Mouse (Mus musculus) C2C12 (cell line): ENCODE data around the gene Isca2. TPM values are rescaled to one million over a fixed set of nuclear protein-coding genes. Genes with fewer than 3 reads are reported as not detected.

Experiments
- H3K27me3 ChIP-seq: one replicate; pipeline ENCODE4 v1.6.1; 2011; ENCODE audit not compliant: control insufficient read depth, insufficient read depth, insufficient read length
- H3K36me3 ChIP-seq: one replicate; pipeline ENCODE4 v1.6.1; 2011; ENCODE audit not compliant: control insufficient read depth, insufficient read depth
- H3K4me3 ChIP-seq: one replicate; pipeline ENCODE4 v1.5.1; 2011; ENCODE audit warnings: mild to moderate bottlenecking, control low read depth; ENCODE audit not compliant: poor library complexity, insufficient read depth, severe bottlenecking
- H3K79me2 ChIP-seq: one replicate; pipeline ENCODE4 v1.6.1; 2011; ENCODE audit not compliant: control insufficient read depth, insufficient read depth
- H3K79me3 ChIP-seq: one replicate; pipeline ENCODE4 v1.6.1; 2011; ENCODE audit warnings: low read depth, control low read depth
- H3ac ChIP-seq: one replicate; pipeline ENCODE3; 2011; ENCODE audit warnings: low read depth; ENCODE audit not compliant: control insufficient read depth, insufficient read length
- CEBPB ChIP-seq: IDR thresholded peaks from one replicate; pipeline ENCODE4 v1.6.1; 2011; ENCODE audit warnings: low read depth, mild to moderate bottlenecking, control low read depth, moderate library complexity
- CTCF ChIP-seq: IDR thresholded peaks from one replicate; pipeline ENCODE4 v1.5.1; 2011; ENCODE audit not compliant: control insufficient read depth, insufficient read depth, insufficient read length
- FOSL1 ChIP-seq: IDR thresholded peaks from one replicate; pipeline ENCODE4 v1.8.0; 2011; ENCODE audit warnings: mild to moderate bottlenecking, low read length; ENCODE audit not compliant: poor library complexity, insufficient read depth, severe bottlenecking
- MAX ChIP-seq: IDR thresholded peaks from one replicate; pipeline ENCODE4 v1.6.1; 2011; ENCODE audit warnings: mild to moderate bottlenecking, control low read depth
- MYOD1 ChIP-seq: IDR thresholded peaks from one replicate; pipeline ENCODE4 v1.6.1; 2011; ENCODE audit warnings: low read depth; ENCODE audit not compliant: control insufficient read depth, insufficient read length
- MYOG ChIP-seq: IDR thresholded peaks from one replicate; pipeline ENCODE4 v1.6.1; 2011; ENCODE audit not compliant: control insufficient read depth, insufficient read length; ENCODE audit errors: extremely low read depth
- USF1 ChIP-seq: IDR thresholded peaks from one replicate; pipeline ENCODE4 v1.6.1; 2011; ENCODE audit warnings: low read depth, mild to moderate bottlenecking, control low read depth, moderate library complexity
- polyA plus RNA-seq: library from polyadenylated mRNA; unstranded; fragments of >200 nt; fragmentation: generic; extraction: Trizol; gene quantifications from one replicate; pipeline ENCODE4 v1.2.1, GENCODE M21; 2012; ENCODE audit warnings: missing spikeins

Gene Isca2
- polyA plus RNA-seq, 1 experiment = 44.1 TPM

GRCm38 (mm10) chr12:84794647-84795046, 21.6 kb downstream of the Isca2 start:
- Histone ChIP-seq H3K4me3 (no peak overlapping the region), H3K79me2 (no peaks in the 10 kb centered on the region), H3K36me3 (peaks cover 54% of the 10 kb centered on the region), H3ac (peak overlapping the region; percentile 25), H3K27me3 (no peaks in the 10 kb centered on the region), H3K79me3 (peaks cover 2% of the 10 kb centered on the region)
- TF ChIP-seq CTCF = no peak
- peak; percentile 60 for TF ChIP-seq MAX
- no peak for TF ChIP-seq MYOG
- peak; percentile 61 for TF ChIP-seq MYOD1
- TF ChIP-seq CEBPB = no peak
- TF ChIP-seq FOSL1 = peak; percentile 45
- no peak for TF ChIP-seq USF1

- Histone ChIP-seq H3K4me3 (no peak overlapping the region), H3K36me3 (peaks cover 63% of the 10 kb centered on the region), H3ac (no peak overlapping the region), H3K79me3 (no peaks in the 10 kb centered on the region), H3K79me2 (no peaks in the 10 kb centered on the region), H3K27me3 (no peaks in the 10 kb centered on the region)
- no peak for TF ChIP-seq MYOD1
- no peak for TF ChIP-seq MYOG
- TF ChIP-seq CEBPB = no peak
- TF ChIP-seq FOSL1 = no peak
- no peak for TF ChIP-seq USF1
- TF ChIP-seq CTCF = no peak
- TF ChIP-seq MAX = no peak
These were observed 26.0 kb downstream of the Isca2 start for GRCm38 (mm10) chr12:84799086-84799485.

GRCm38 (mm10) chr12:84800419-84800818, 27.4 kb downstream of the Isca2 start:
- no peak for TF ChIP-seq MYOG
- TF ChIP-seq CEBPB = no peak
- no peak for TF ChIP-seq MAX
- TF ChIP-seq CTCF = no peak
- TF ChIP-seq USF1 = no peak
- TF ChIP-seq MYOD1 = no peak
- no peak for TF ChIP-seq FOSL1
- Histone ChIP-seq H3K79me2 (no peaks in the 10 kb centered on the region), H3K36me3 (peaks cover 66% of the 10 kb centered on the region), H3ac (no peak overlapping the region), H3K79me3 (no peaks in the 10 kb centered on the region), H3K4me3 (no peak overlapping the region), H3K27me3 (no peaks in the 10 kb centered on the region)

- Histone ChIP-seq H3ac (no peak overlapping the region), H3K79me2 (no peaks in the 10 kb centered on the region), H3K36me3 (peaks cover 70% of the 10 kb centered on the region), H3K4me3 (no peak overlapping the region), H3K79me3 (no peaks in the 10 kb centered on the region), H3K27me3 (no peaks in the 10 kb centered on the region)
- TF ChIP-seq CEBPB (no peak), FOSL1 (no peak), USF1 (no peak), CTCF (no peak), MAX (no peak), MYOD1 (no peak), MYOG (no peak)
These were observed 28.6 kb downstream of the Isca2 start for GRCm38 (mm10) chr12:84801532-84802110.

GRCm38 (mm10) chr12:84802625-84803024, 29.6 kb downstream of the Isca2 start:
- Histone ChIP-seq H3K27me3 (no peaks in the 10 kb centered on the region), H3K36me3 (peaks cover 66% of the 10 kb centered on the region)
- TF ChIP-seq FOSL1 = no peak
- TF ChIP-seq USF1 = no peak
- no peak for TF ChIP-seq CEBPB
- TF ChIP-seq CTCF = no peak
- no peak for TF ChIP-seq MAX
- TF ChIP-seq MYOD1 = no peak
- no peak for TF ChIP-seq MYOG

More at GRCm38 (mm10) chr12:84802625-84803024, 29.6 kb downstream of the Isca2 start:
- Histone ChIP-seq H3ac (no peak overlapping the region), H3K79me2 (no peaks in the 10 kb centered on the region), H3K4me3 (no peak overlapping the region), H3K79me3 (no peaks in the 10 kb centered on the region)
